Mouse (Mus musculus) midbrain, postnatal 0 days (tissue): Measurements from ENCODE around the gene Psmd6. TPM values are rescaled to one million over a fixed set of nuclear protein-coding genes. Genes with fewer than 3 reads are reported as not detected.

Experiments used
- ATAC-seq: fragments of 200-750 bp; cut with Nextera tagmentation; 2 replicates; pipeline ENCODE4 v1.8.0; 2017; ENCODE audit warnings: moderate number of reproducible peaks, mild to moderate bottlenecking, moderate TSS enrichment, moderate library complexity; ENCODE audit not compliant: low FRiP score
- DNase-seq: peaks from one replicate; pipeline ENCODE4 v3.0.0-alpha.2; 2015; ENCODE audit warnings: low spot score
- H3K27ac ChIP-seq: fragments of 300-500 bp; sonication (generic); 2 replicates; pipeline ENCODE4 v1.5.1; 2014; ENCODE audit warnings: low read depth, mild to moderate bottlenecking, low read length, mixed read lengths
- H3K27me3 ChIP-seq: fragments of 300-500 bp; sonication (generic); 2 replicates; pipeline ENCODE4 v1.6.1; 2014; ENCODE audit warnings: low read length, control low read depth, mixed read lengths; ENCODE audit not compliant: insufficient read depth
- H3K36me3 ChIP-seq: fragments of 300-500 bp; sonication (generic); 2 replicates; pipeline ENCODE4 v1.6.1; 2014; ENCODE audit warnings: low read length, control low read depth, mixed read lengths; ENCODE audit not compliant: insufficient read depth
- H3K4me1 ChIP-seq: fragments of 300-500 bp; sonication (generic); 2 replicates; pipeline ENCODE4 v1.6.1; 2014; ENCODE audit warnings: mild to moderate bottlenecking, control low read depth, antibody characterized with exemption, low read length, mixed read lengths; ENCODE audit not compliant: insufficient read depth
- H3K4me2 ChIP-seq: fragments of 300-500 bp; sonication (generic); 2 replicates; pipeline ENCODE4 v1.6.1; 2014; ENCODE audit warnings: low read depth, mild to moderate bottlenecking, low read length, mixed read lengths; ENCODE audit not compliant: poor library complexity, severe bottlenecking
- H3K4me3 ChIP-seq: fragments of 300-500 bp; sonication (generic); 2 replicates; pipeline ENCODE4 v1.5.1; 2014; ENCODE audit warnings: low read depth, mild to moderate bottlenecking, low read length, moderate library complexity
- H3K9ac ChIP-seq: fragments of 300-500 bp; sonication (generic); replicated peaks from 2 replicates; pipeline ENCODE4 v1.6.1; 2014; ENCODE audit warnings: mild to moderate bottlenecking, low read length, moderate library complexity, mixed read lengths; ENCODE audit not compliant: poor library complexity, severe bottlenecking
- H3K9me3 ChIP-seq: fragments of 300-500 bp; sonication (generic); 2 replicates; pipeline ENCODE4 v1.6.1; 2016; ENCODE audit warnings: low read length, control low read depth
- CTCF ChIP-seq: IDR thresholded peaks from 2 replicates; pipeline ENCODE4 v1.5.1; 2016; ENCODE audit warnings: antibody characterized with exemption, mild to moderate bottlenecking
- WGBS: fragments of 180-500 bp; shearing (Covaris S2); extraction: QIAGEN DNeasy Blood & Tissue Kit; methylation state at CpG from one replicate; pipeline ENCODE4 v1.1.7; 2014; 5-methylcytosine and 5-hydroxymethylcytosine counted together
- polyA plus RNA-seq: library from polyadenylated mRNA; unstranded; fragments of >200 nt; fragmentation: Nextera tagmentation; extraction: Ambion mirVana; gene quantifications from 2 replicates; pipeline ENCODE4 v1.2.1, GENCODE M21; 2015
- total RNA-seq: library from RNA; depleted of rRNA; stranded (reverse); fragments of >200 nt; gene quantifications from 2 replicates; pipeline ENCODE4 v1.2.3, GENCODE M21; 2014

The Psmd6 gene
- total and polyA plus RNA-seq, 2 experiments from 2014 or later, result 131 to 233 TPM

GRCm38 (mm10) chr14:14086711-14087263, 34.0 kb downstream of the Psmd6 start:
- Histone ChIP-seq H3K4me2 (no peak overlapping the region), H3K4me1 (no peaks in the 10 kb centered on the region), H3K9me3 (no peaks in the 10 kb centered on the region), H3K27me3 (no peaks in the 10 kb centered on the region), H3K4me3 (no peak overlapping the region), H3K36me3 (peaks cover 9% of the 10 kb centered on the region; the same call in 1 of the 2 replicates), H3K9ac (no peak overlapping the region), H3K27ac (no peak overlapping the region)
- WGBS, result 88% methylated on average over 4 of the region's 4 CpGs
- DNase-seq (no peak), ATAC-seq (no peak)
- TF ChIP-seq CTCF, result no peak

DNA sequence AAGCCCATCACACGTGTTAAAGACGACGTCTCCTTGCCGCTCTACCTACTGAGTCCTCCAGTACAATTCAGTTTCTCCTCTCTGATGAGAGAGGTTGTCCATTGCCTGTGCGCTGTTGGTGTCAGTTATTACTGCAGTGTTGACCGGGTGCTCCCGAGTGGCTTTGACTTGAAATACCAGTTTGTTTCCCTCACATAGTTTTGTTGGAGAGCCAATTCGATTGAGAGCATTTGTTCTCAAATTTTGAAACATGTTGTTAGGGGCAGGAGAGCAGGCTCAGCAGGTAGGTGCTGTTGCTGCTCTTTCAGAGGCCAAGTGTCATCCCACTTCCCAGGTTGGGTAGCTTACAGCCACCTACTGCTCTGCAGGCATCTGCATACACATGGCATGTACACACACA, 37.0 kb downstream of the Psmd6 start:
- H3K27me3 ChIP-seq, result no peaks in the 10 kb centered on the region

DNA sequence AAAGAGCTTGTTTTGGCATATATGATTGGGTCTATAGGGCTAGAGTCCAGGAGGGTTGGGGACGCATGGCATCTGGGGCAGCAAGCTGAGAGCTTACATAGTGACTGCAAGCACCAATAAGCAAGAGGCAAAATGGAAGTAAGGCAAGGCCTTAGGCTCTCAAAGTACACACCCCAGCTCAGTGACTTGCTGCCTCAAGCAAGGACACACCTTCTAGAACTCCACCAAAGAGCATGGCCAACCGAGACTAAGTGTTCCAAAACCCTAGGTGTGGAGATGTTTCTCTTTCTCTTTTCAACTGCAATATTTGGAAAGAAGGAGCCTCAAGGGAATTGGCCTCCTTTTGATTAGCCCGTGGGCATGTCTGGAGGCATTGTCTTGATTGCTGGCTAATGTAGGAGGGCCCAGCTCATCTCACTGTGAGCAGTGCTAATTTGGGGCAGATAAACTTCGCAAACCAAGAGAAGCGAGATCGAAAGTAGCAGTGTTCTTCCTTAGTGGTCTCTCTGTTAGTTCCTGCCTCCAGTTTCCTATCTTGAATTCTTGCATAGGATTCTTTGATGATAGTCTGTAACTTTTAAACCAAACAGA, 40.1 kb downstream of the Psmd6 start:
- no peak overlapping the region for H3K27ac ChIP-seq
- no peak overlapping the region for H3K4me3 ChIP-seq
- no peaks in the 10 kb centered on the region for H3K27me3 ChIP-seq
- no peak for DNase-seq
- WGBS, result 92% methylated on average over 6 of the region's 6 CpGs
- no peak overlapping the region for H3K9ac ChIP-seq
- ATAC-seq, result no peak
- H3K36me3 ChIP-seq, result no peaks in the 10 kb centered on the region
- H3K4me2 ChIP-seq, result no peak overlapping the region
- no peaks in the 10 kb centered on the region for H3K4me1 ChIP-seq
- no peak for TF ChIP-seq CTCF
- no peaks in the 10 kb centered on the region for H3K9me3 ChIP-seq

More for the DNA sequence above, 37.0 kb downstream of the Psmd6 start:
- ATAC-seq (no peak), DNase-seq (no peak)
- no peaks in the 10 kb centered on the region for H3K4me1 ChIP-seq
- no peak for TF ChIP-seq CTCF
- no peak overlapping the region for H3K9ac ChIP-seq
- no peaks in the 10 kb centered on the region for H3K9me3 ChIP-seq
- H3K4me3 ChIP-seq, result no peak overlapping the region
- H3K36me3 ChIP-seq, result peaks cover under 1% of the 10 kb centered on the region; the same call in 1 of the 2 replicates
- H3K4me2 ChIP-seq, result no peak overlapping the region
- 96% methylated on average over 8 of the region's 8 CpGs for WGBS
- H3K27ac ChIP-seq, result no peak overlapping the region

GRCm38 (mm10) chr14:14071456-14071855, 49.3 kb downstream of the Psmd6 start:
- Histone ChIP-seq H3K9ac (no peak overlapping the region), H3K27me3 (no peaks in the 10 kb centered on the region), H3K4me3 (no peak overlapping the region), H3K36me3 (no peaks in the 10 kb centered on the region), H3K4me2 (no peak overlapping the region), H3K27ac (peak overlapping the region; percentile 43; the same call in 1 of the 2 replicates), H3K4me1 (0 out of 2 replicates have a peak, but pooled peaks cover 14% of the 10 kb centered on the region), H3K9me3 (no peaks in the 10 kb centered on the region)
- no peak for TF ChIP-seq CTCF
- ATAC-seq (no peak), DNase-seq (no peak)
- WGBS, result 24% methylated on average over 4 of the region's 4 CpGs

DNA sequence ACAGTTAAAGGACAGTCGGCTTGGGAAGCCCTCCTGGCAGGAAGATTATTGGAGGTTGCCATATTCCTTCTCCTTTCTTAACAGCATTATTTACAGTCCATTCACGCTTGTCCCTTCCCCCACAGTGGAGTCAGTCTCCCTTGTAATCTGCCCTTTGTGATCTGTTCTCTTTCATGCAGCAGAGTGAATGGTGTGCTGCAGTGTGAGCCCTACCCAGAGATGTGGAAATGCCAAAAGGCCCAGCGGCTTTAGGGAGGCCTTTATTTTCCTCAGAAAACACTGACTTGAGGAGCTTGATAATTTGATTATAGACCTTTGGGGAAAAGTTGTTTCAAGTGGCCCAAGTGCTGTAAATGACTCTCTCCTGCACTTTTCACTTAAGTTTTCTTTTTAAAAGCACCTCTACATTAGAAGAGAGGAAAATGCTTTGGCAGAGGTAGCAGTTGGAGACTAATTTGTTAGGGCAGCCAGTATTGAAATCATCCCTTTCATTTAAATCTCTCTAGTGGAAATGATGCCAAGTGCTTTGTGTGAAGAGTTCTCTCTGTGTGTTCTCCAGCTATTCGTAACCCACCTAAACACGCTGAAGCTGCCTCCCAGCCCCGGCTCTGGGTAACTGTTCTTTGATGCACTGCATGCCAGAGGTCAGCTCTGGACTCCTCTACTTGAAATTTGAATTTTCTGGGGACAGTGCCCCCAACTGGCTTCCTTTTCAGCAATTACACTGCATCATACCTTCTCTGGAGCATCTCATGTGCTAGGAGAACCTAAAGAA, 50.1 kb downstream of the Psmd6 start:
- Histone ChIP-seq H3K4me2 (no peak overlapping the region), H3K4me3 (no peak overlapping the region), H3K9ac (no peak overlapping the region), H3K4me1 (0 out of 2 replicates have a peak, but pooled peaks cover 14% of the 10 kb centered on the region), H3K9me3 (no peaks in the 10 kb centered on the region), H3K27ac (peak overlapping the region; percentile 55), H3K27me3 (no peaks in the 10 kb centered on the region), H3K36me3 (no peaks in the 10 kb centered on the region)
- DNase-seq, result peak; percentile 78
- ATAC-seq, result peak; percentile 85
- 12% methylated on average over 6 of the region's 6 CpGs for WGBS
- TF ChIP-seq CTCF, result peak; percentile 27

DNA sequence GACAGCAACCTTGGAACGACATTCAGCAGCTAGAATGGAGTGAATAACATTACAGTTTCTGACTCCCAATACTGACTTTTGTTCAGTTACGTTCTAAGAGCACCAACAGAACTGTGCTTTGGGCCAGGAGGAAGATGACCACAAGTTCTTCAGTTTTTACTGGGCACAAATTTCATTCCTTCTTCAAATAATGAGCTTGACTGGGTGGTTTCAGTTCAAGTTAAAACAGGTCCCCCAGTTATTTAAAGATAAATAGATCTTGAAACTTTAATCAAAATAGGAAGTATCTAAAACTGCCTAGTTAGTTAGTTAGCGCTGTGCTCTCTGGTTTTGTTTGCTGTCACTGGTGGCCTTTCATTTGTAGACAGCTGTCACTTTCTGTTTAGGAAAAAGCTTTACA, 52.2 kb downstream of the Psmd6 start:
- Histone ChIP-seq H3K4me1 (0 out of 2 replicates have a peak, but pooled peaks cover 14% of the 10 kb centered on the region), H3K9ac (no peak overlapping the region), H3K36me3 (no peaks in the 10 kb centered on the region), H3K9me3 (no peaks in the 10 kb centered on the region), H3K4me3 (no peak overlapping the region), H3K4me2 (no peak overlapping the region), H3K27ac (peak overlapping the region; percentile 68), H3K27me3 (no peaks in the 10 kb centered on the region)
- 30% methylated on average over 3 of the region's 3 CpGs for WGBS
- DNase-seq, result peak; percentile 12
- ATAC-seq, result no peak
- no peak for TF ChIP-seq CTCF
